Mouse (Mus musculus) macrophage (primary cell): ENCODE data around the gene Ctu1. TPM values are rescaled to one million over a fixed set of nuclear protein-coding genes. Genes with fewer than 3 reads are reported as not detected.
"Not testable (repeated sequence)": the region's sequence is repeated elsewhere in the genome, so short reads cannot be mapped to it uniquely, and the experiment has no call there.

Source experiments
- H3K27ac ChIP-seq: fragments of 350-480 bp; formaldehyde crosslinking; 2 replicates; pipeline ENCODE4 v1.9.0; 2021
- H3K36me3 ChIP-seq: fragments of 350-480 bp; formaldehyde crosslinking; 2 replicates; pipeline ENCODE4 v1.9.0; 2021; ENCODE audit errors: inconsistent target
- H3K4me3 ChIP-seq: fragments of 350-480 bp; formaldehyde crosslinking; 2 replicates; pipeline ENCODE4 v1.9.0; 2021; ENCODE audit errors: inconsistent target
- H3K79me2 ChIP-seq: fragments of 350-480 bp; formaldehyde crosslinking; 2 replicates; pipeline ENCODE4 v1.9.0; 2021; ENCODE audit errors: inconsistent target
- WGBS: methylation state at CpG from one replicate; pipeline ENCODE4 v1.1.7; 2026; ENCODE audit warnings: inconsistent platforms; ENCODE audit not compliant: missing documents; 5-methylcytosine and 5-hydroxymethylcytosine counted together
- polyA plus RNA-seq: library from polyadenylated mRNA; stranded (reverse); fragments of 250-400 nt; gene quantifications from 3 replicates; pipeline ENCODE4 v1.2.4, GENCODE M21; 2018; ENCODE audit warnings: inconsistent platforms

Gene Ctu1
- polyA plus RNA-seq, 1 experiment from 2014 or later: 2.6 TPM

GRCm38 (mm10) chr7:43662804-43663203 is 9.0 kb upstream of the Ctu1 start:
- Histone ChIP-seq H3K4me3 (no peak overlapping the region), H3K79me2 (no peaks in the 10 kb centered on the region), H3K36me3 (no peaks in the 10 kb centered on the region), H3K27ac (no peak overlapping the region)
- WGBS: 64% methylated on average over 1 of the region's 1 CpGs

- WGBS: 57% methylated on average over 4 of the region's 4 CpGs
- H3K4me3 ChIP-seq, H3K36me3 ChIP-seq, H3K27ac ChIP-seq, H3K79me2 ChIP-seq: not testable (repeated sequence)
Measured at GRCm38 (mm10) chr7:43667221-43667620, 4.6 kb upstream of the Ctu1 start.

GRCm38 (mm10) chr7:43668582-43668981 is 3.2 kb upstream of the Ctu1 start:
- Histone ChIP-seq H3K4me3 (no peak overlapping the region), H3K79me2 (peaks cover 16% of the 10 kb centered on the region; the same call in 1 of the 2 replicates), H3K27ac (no peak overlapping the region), H3K36me3 (no peaks in the 10 kb centered on the region)
- WGBS: 35% methylated on average over 3 of the region's 3 CpGs

GRCm38 (mm10) chr7:43671064-43671808 is 580 bp upstream of the Ctu1 start:
- peaks cover 26% of the 10 kb centered on the region; the same call in 1 of the 2 replicates for H3K79me2 ChIP-seq
- peaks cover 7% of the 10 kb centered on the region; the same call in 1 of the 2 replicates for H3K36me3 ChIP-seq
- peak overlapping the region; percentile 86 for H3K4me3 ChIP-seq
- whole genome bisulfite sequencing: 52% methylated on average over 11 of the region's 11 CpGs
- peak overlapping the region; percentile 72 for H3K27ac ChIP-seq

- peak overlapping the region; percentile 72; the same call in 1 of the 2 replicates for H3K27ac ChIP-seq
- peaks cover 26% of the 10 kb centered on the region; the same call in 1 of the 2 replicates for H3K79me2 ChIP-seq
- H3K36me3 ChIP-seq: peaks cover 17% of the 10 kb centered on the region; the same call in 1 of the 2 replicates
- WGBS: 25% methylated on average over 10 of the region's 10 CpGs
- H3K4me3 ChIP-seq: peak overlapping the region; percentile 86
Measured at GRCm38 (mm10) chr7:43672581-43673260, 905 bp downstream of the Ctu1 start.

- H3K36me3 ChIP-seq: peaks cover 18% of the 10 kb centered on the region; the same call in 1 of the 2 replicates
- no peak overlapping the region for H3K4me3 ChIP-seq
- H3K27ac ChIP-seq: no peak overlapping the region
- H3K79me2 ChIP-seq: peaks cover 26% of the 10 kb centered on the region; the same call in 1 of the 2 replicates
- WGBS: 98% methylated on average over 15 of the region's 32 CpGs
Measured at GRCm38 (mm10) chr7:43675091-43675490, 3.3 kb downstream of the Ctu1 start.

GRCm38 (mm10) chr7:43678517-43678916 is 6.7 kb downstream of the Ctu1 start:
- Histone ChIP-seq H3K79me2 (peaks cover 11% of the 10 kb centered on the region; the same call in 1 of the 2 replicates), H3K27ac (no peak overlapping the region), H3K36me3 (peaks cover 18% of the 10 kb centered on the region; the same call in 1 of the 2 replicates), H3K4me3 (no peak overlapping the region)

GRCm38 (mm10) chr7:43680960-43681359 is 9.1 kb downstream of the Ctu1 start:
- WGBS: 43% methylated on average over 5 of the region's 5 CpGs
- H3K27ac ChIP-seq: no peak overlapping the region
- no peaks in the 10 kb centered on the region for H3K79me2 ChIP-seq
- peaks cover 13% of the 10 kb centered on the region; the same call in 1 of the 2 replicates for H3K36me3 ChIP-seq
- no peak overlapping the region for H3K4me3 ChIP-seq

GRCm38 (mm10) chr7:43682511-43682910 is 10.7 kb downstream of the Ctu1 start:
- H3K79me2 ChIP-seq, H3K27ac ChIP-seq, H3K36me3 ChIP-seq, H3K4me3 ChIP-seq: not testable (repeated sequence)
- WGBS: 27% methylated on average over 1 of the region's 1 CpGs

GRCm38 (mm10) chr7:43685088-43685487 is 13.3 kb downstream of the Ctu1 start:
- no peak overlapping the region for H3K27ac ChIP-seq
- no peaks in the 10 kb centered on the region for H3K36me3 ChIP-seq
- no peak overlapping the region for H3K4me3 ChIP-seq
- 34% methylated on average over 7 of the region's 7 CpGs for WGBS
- no peaks in the 10 kb centered on the region for H3K79me2 ChIP-seq

- Histone ChIP-seq H3K4me3 (no peak within 1 kb of the TSS), H3K27ac (no peak within 1 kb of the TSS), H3K79me2 (no peaks in the 10 kb centered on the region), H3K36me3 (no peaks in the 10 kb centered on the region)
Measured at GRCm38 (mm10) chr7:43690118-43690517, 18.3 kb downstream of the Ctu1 start, which contains the start of gene Klk14. Gene Klk14 (plus strand): TSS chr7:43690418.

- 100% methylated on average over 3 of the region's 3 CpGs for WGBS
Measured at GRCm38 (mm10) chr7:43710031-43710430, 38.2 kb downstream of the Ctu1 start.

GRCm38 (mm10) chr7:43712267-43712666 is 40.5 kb downstream of the Ctu1 start, which contains the start of gene Klk13:
Gene Klk13 (plus strand): TSS chr7:43712567.
- H3K36me3 ChIP-seq: no peaks in the 10 kb centered on the region
- H3K79me2 ChIP-seq: no peaks in the 10 kb centered on the region
- no peak within 1 kb of the TSS for H3K4me3 ChIP-seq
- H3K27ac ChIP-seq: no peak within 1 kb of the TSS
- WGBS: 84% methylated on average over 4 of the region's 4 CpGs

More at GRCm38 (mm10) chr7:43710031-43710430, 38.2 kb downstream of the Ctu1 start:
- Histone ChIP-seq H3K36me3 (no peaks in the 10 kb centered on the region), H3K27ac (no peak overlapping the region), H3K4me3 (no peak overlapping the region), H3K79me2 (no peaks in the 10 kb centered on the region)

- Histone ChIP-seq H3K79me2 (no peaks in the 10 kb centered on the region), H3K27ac (no peak overlapping the region), H3K4me3 (no peak overlapping the region), H3K36me3 (no peaks in the 10 kb centered on the region)
- WGBS: 8% methylated on average over 9 of the region's 9 CpGs
Measured at GRCm38 (mm10) chr7:43712917-43713316, 41.1 kb downstream of the Ctu1 start.

- no peaks in the 10 kb centered on the region for H3K36me3 ChIP-seq
Measured at GRCm38 (mm10) chr7:43713741-43714351, 42.0 kb downstream of the Ctu1 start.

More at GRCm38 (mm10) chr7:43713741-43714351, 42.0 kb downstream of the Ctu1 start:
- 12% methylated on average over 19 of the region's 19 CpGs for WGBS
- Histone ChIP-seq H3K4me3 (no peak overlapping the region), H3K27ac (no peak overlapping the region), H3K79me2 (no peaks in the 10 kb centered on the region)
